Comparison of ENCODE assay signal across 8 mouse cellular contexts in the genomic region with DNA sequence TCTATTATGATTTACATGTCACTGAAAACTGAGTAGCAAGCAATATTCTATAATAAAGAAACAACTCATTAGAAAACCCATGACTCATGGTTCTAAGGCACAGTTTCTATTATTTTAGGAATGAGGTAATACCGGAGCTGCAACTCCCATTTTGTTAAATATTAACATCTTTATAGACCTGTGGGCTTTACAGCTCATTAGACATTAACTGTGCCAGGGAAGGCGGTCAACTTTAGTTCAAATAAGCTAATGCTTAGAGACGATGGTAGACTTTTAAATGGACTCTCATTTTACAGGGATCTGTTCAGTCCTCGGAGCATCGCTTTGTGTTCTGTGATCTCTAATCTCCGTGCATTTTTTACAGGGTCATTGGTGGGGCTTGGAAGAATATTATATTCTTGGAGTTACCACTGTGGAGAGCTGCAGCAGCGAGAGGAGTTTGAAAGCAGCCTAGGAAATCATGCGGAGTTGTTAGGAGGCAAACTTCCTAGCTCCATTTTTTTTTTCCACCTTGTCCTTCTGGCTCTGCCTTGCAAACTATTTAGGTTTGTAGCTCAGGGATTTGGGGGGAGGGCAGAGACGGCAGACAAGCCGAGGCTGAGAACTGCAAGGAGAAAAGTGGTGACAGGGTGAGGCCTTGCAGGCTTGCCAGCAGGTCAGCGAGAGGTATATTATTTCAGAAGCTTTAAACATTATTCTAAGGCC.
DNase-seq lines count a peak whose midpoint lies in the region; ATAC-seq lines count a peak whose summit lies in the region.

No protein-coding gene starts in this region.

- H3K4me2 ChIP-seq in kidney, embryonic 16.5 days (replicated peaks; ENCODE audit: low read depth, low read length) = peak overlapping the region; percentile 44
- H3K4me2 ChIP-seq in midbrain, embryonic 15.5 days = 0 out of 2 replicates have a peak overlapping the region, but pooled peaks have one; percentile 24

- H3K27me3 ChIP-seq in kidney, embryonic 16.5 days (ENCODE audit: insufficient read depth, low read length) = no peaks in the 10 kb centered on the region
- no peaks in the 10 kb centered on the region for H3K27me3 ChIP-seq in midbrain, embryonic 15.5 days (replicated peaks)

- H3K36me3 ChIP-seq in kidney, embryonic 16.5 days (ENCODE audit: insufficient read depth, low read length) = no peaks in the 10 kb centered on the region
- no peaks in the 10 kb centered on the region for H3K36me3 ChIP-seq in midbrain, embryonic 15.5 days (replicated peaks)

- DNase-seq in adrenal gland, adult 2 months = peak; percentile 24
- DNase-seq in adrenal gland, postnatal 25 days = no peak
- DNase-seq in urinary bladder, postnatal 14 days (ENCODE audit: low spot score) = peak; percentile 33
- DNase-seq in urinary bladder, postnatal 4 days (ENCODE audit: low spot score in 2 of 2) = no peak
- DNase-seq in spleen, postnatal 36 days (ENCODE audit: low spot score in 2 of 2) = no peak
- no peak for DNase-seq in layer of hippocampus, postnatal 25 days (ENCODE audit: extremely low spot score in 1 of 2, low spot score in 1 of 2)

- H3K27ac ChIP-seq in kidney, embryonic 16.5 days (ENCODE audit: low read length) = peak overlapping the region; percentile 97
- H3K27ac ChIP-seq in midbrain, embryonic 15.5 days = peak overlapping the region; percentile 62; the same call in 1 of the 2 replicates

- peaks cover 22% of the 10 kb centered on the region for H3K4me1 ChIP-seq in kidney, embryonic 16.5 days (ENCODE audit: insufficient read depth, low read length)
- H3K4me1 ChIP-seq in midbrain, embryonic 15.5 days = peaks cover 13% of the 10 kb centered on the region

- H3K9ac ChIP-seq in kidney, embryonic 16.5 days (replicated peaks; ENCODE audit: low read length) = peak overlapping the region; percentile 53; the same call in 1 of the 2 replicates
- H3K9ac ChIP-seq in midbrain, embryonic 15.5 days = no peak overlapping the region

- H3K9me3 ChIP-seq in kidney, embryonic 16.5 days (ENCODE audit: low read length) = no peaks in the 10 kb centered on the region
- H3K9me3 ChIP-seq in midbrain, embryonic 15.5 days = no peaks in the 10 kb centered on the region

- 21% methylated on average over 11 of the region's 11 CpGs for WGBS in kidney, embryonic 16.5 days
- 30% methylated on average over 11 of the region's 11 CpGs for WGBS in midbrain, embryonic 15.5 days

- peak; percentile 91 for ATAC-seq in kidney, embryonic 16.5 days (ENCODE audit: low FRiP score, low TSS enrichment)
- ATAC-seq in midbrain, embryonic 15.5 days (replicated peaks) = no peak

- H3K4me3 ChIP-seq in kidney, embryonic 16.5 days (ENCODE audit: low read length) = peak overlapping the region; percentile 9; the same call in 1 of the 2 replicates
- H3K4me3 ChIP-seq in midbrain, embryonic 15.5 days = no peak overlapping the region

Comparison
In these comparisons a context has a peak if more than half of its experiments do, and no peak if none do; other contexts are left out.
1. DNase-seq: peak in adrenal gland, adult 2 months (single experiment) and urinary bladder, postnatal 14 days (single experiment); none in adrenal gland, postnatal 25 days (single experiment), urinary bladder, postnatal 4 days (0 of 2), spleen, postnatal 36 days (0 of 2) and layer of hippocampus, postnatal 25 days (0 of 2).